Comparison of ENCODE assay signal across 12 mouse cellular contexts in genomic region chr4:134061944-134062446, GRCm38 (mm10). TPM values are rescaled to one million over a fixed set of nuclear protein-coding genes. Genes with fewer than 3 reads are reported as not detected.
A peak's percentile ranks its signal among the peaks of the same experiment; 100 is the strongest.
DNase-seq lines count a peak whose midpoint lies in the region; ATAC-seq and TF ChIP-seq lines count a peak whose summit lies in the region.
"Had no signal": no experiment of that assay in that cellular context is flagged by ENCODE, and none has a peak within 500 bp of the region (broad histone marks: within the 10 kb centered on the region; RNA-seq: fewer than 3 reads in every experiment).

No protein-coding gene starts in this region.

- TF ChIP-seq EP300 in MEL (IDR thresholded peaks at IDR 0.05; ENCODE audit: low read depth in 1 of 2, low read length in 2 of 2) = no peak

- 35% methylated on average over 8 of the region's 8 CpGs for WGBS in intestine, embryonic 16.5 days
- WGBS in thymus, adult 2 months = 37% methylated on average over 8 of the region's 8 CpGs

- peaks cover 3 to 18% of the 10 kb centered on the region in 2 experiments for H3K4me1 ChIP-seq in MEL (ENCODE audit: control insufficient read depth in 1 of 2, insufficient read depth in 2 of 2, low read length in 2 of 2)
- peaks cover 29% of the 10 kb centered on the region for H3K4me1 ChIP-seq in intestine, embryonic 16.5 days (ENCODE audit: control insufficient read depth, insufficient read depth, low read length)
- H3K4me1 ChIP-seq in thymus, adult 2 months (replicated peaks; ENCODE audit: control insufficient read depth, insufficient read depth, low read length) = peaks cover 41% of the 10 kb centered on the region

- peak; percentile 91 for ATAC-seq in intestine, embryonic 16.5 days

- peak overlapping the region; percentile 29 for H3K9ac ChIP-seq in MEL (ENCODE audit: control insufficient read depth, low read depth, low read length, poor library complexity, severe bottlenecking)
- peak overlapping the region; percentile 27; the same call in 1 of the 2 replicates for H3K9ac ChIP-seq in intestine, embryonic 16.5 days (ENCODE audit: low read depth, low read length)
- H3K9ac ChIP-seq: hindbrain, embryonic 13.5 days had no signal

- H3K36me3 ChIP-seq in MEL (ENCODE audit: control insufficient read depth in 1 of 2, insufficient read depth in 2 of 2, low read length in 2 of 2) = peaks cover 0 to 3% of the 10 kb centered on the region in 2 experiments; a peak in 2 of 4 replicates
- no peaks in the 10 kb centered on the region for H3K36me3 ChIP-seq in intestine, embryonic 16.5 days (ENCODE audit: control insufficient read depth, insufficient read depth, low read length)
- no peaks in the 10 kb centered on the region for H3K36me3 ChIP-seq in thymus, adult 2 months (ENCODE audit: control insufficient read depth, insufficient read depth, low read length)
- H3K36me3 ChIP-seq: hindbrain, embryonic 13.5 days had no signal

- TF ChIP-seq CTCF in MEL (IDR thresholded peaks at IDR 0.05 in 2 of 3, conservative IDR thresholded peaks at IDR 0.05 in 1 of 3; ENCODE audit: control insufficient read depth in 1 of 3, insufficient read depth in 1 of 3, low read depth in 2 of 3, low read length in 3 of 3, poor library complexity in 1 of 3, severe bottlenecking in 1 of 3) = no peak
- no peak for TF ChIP-seq CTCF in thymus, adult 2 months (IDR thresholded peaks at IDR 0.05; ENCODE audit: borderline replicate concordance, control insufficient read depth, extremely low read depth, insufficient read depth, low read length, poor library complexity)

- no peak for TF ChIP-seq POLR2A in MEL (IDR thresholded peaks at IDR 0.05; ENCODE audit: control insufficient read depth in 1 of 2, insufficient read depth in 1 of 2, low read depth in 1 of 2, low read length in 2 of 2, poor library complexity in 1 of 2)
- no peak for TF ChIP-seq POLR2A in thymus, adult 2 months (IDR thresholded peaks at IDR 0.05; ENCODE audit: control insufficient read depth, extremely low read depth, insufficient read depth, low read length, poor library complexity)

- H3K27me3 ChIP-seq in MEL (ENCODE audit: control insufficient read depth in 1 of 2, insufficient read depth in 2 of 2, low read length in 2 of 2) = no peaks in the 10 kb centered on the region
- no peaks in the 10 kb centered on the region for H3K27me3 ChIP-seq in intestine, embryonic 16.5 days (replicated peaks; ENCODE audit: control insufficient read depth, insufficient read depth, low read length)
- H3K27me3 ChIP-seq in thymus, adult 2 months (ENCODE audit: control insufficient read depth, insufficient read depth, low read length) = no peaks in the 10 kb centered on the region

- peak overlapping the region; percentile 51 for H3K27ac ChIP-seq in MEL (ENCODE audit: control insufficient read depth, low read depth, low read length)
- H3K27ac ChIP-seq in intestine, embryonic 16.5 days (ENCODE audit: low read length) = peak overlapping the region; percentile 88
- H3K27ac ChIP-seq in thymus, adult 2 months (ENCODE audit: control insufficient read depth, insufficient read depth, low read length) = peak overlapping the region; percentile 62; the same call in 1 of the 2 replicates
- H3K27ac ChIP-seq: hindbrain, embryonic 13.5 days had no signal

- peak overlapping the region; percentile 43 to 53; a peak in 3 of 4 replicates for H3K4me3 ChIP-seq in MEL (ENCODE audit: control insufficient read depth in 1 of 2, insufficient read depth in 1 of 2, low read depth in 2 of 2, low read length in 2 of 2)
- no peak overlapping the region for H3K4me3 ChIP-seq in intestine, embryonic 16.5 days (ENCODE audit: low read length)
- peak overlapping the region; percentile 10; the same call in 1 of the 2 replicates for H3K4me3 ChIP-seq in thymus, adult 2 months (ENCODE audit: control insufficient read depth, insufficient read depth, low read length)
- H3K4me3 ChIP-seq: hindbrain, embryonic 13.5 days had no signal

- H3K79me2 ChIP-seq in MEL (ENCODE audit: control insufficient read depth, insufficient read depth, low read length, poor library complexity) = no peaks in the 10 kb centered on the region

- TF ChIP-seq RAD21 in MEL (IDR thresholded peaks at IDR 0.05; ENCODE audit: low read depth, low read length) = no peak

- DNase-seq in lung, adult 18-20 months = peak; percentile 12 to 36
- DNase-seq in lung, postnatal 10 days = no peak
- DNase-seq in MEL (ENCODE audit: low read depth, low spot score) = peak; percentile 80
- peak; percentile 42 for DNase-seq in thymus, adult 2 months
- no peak for DNase-seq in right cerebral cortex, postnatal 10 days (ENCODE audit: low spot score in 2 of 2)
- DNase-seq in layer of hippocampus, adult 18-20 months (ENCODE audit: low spot score in 2 of 2) = no peak
- no peak for DNase-seq in spleen, postnatal 14 days (ENCODE audit: low spot score in 2 of 2)
- DNase-seq: gastrocnemius, postnatal 14 days; layer of hippocampus, postnatal 36 days; midbrain, embryonic 14.5 days had no signal

- H3K4me2 ChIP-seq in intestine, embryonic 16.5 days (ENCODE audit: low read depth, low read length) = peak overlapping the region; percentile 17; the same call in 1 of the 2 replicates
- H3K4me2 ChIP-seq: hindbrain, embryonic 13.5 days had no signal

- H3K9me3 ChIP-seq in MEL (replicated peaks; ENCODE audit: insufficient read depth, low read length) = no peaks in the 10 kb centered on the region
- no peaks in the 10 kb centered on the region for H3K9me3 ChIP-seq in intestine, embryonic 16.5 days (ENCODE audit: control insufficient read depth, low read length)
- H3K9me3 ChIP-seq: hindbrain, embryonic 13.5 days had no signal

TF ChIP-seq in MEL, 35 proteins besides CTCF, POLR2A, EP300 and RAD21:
- TF ChIP-seq ETS1 (IDR thresholded peaks at IDR 0.05; ENCODE audit: low read depth, low read length) = no peak
- TF ChIP-seq BHLHE40 (IDR thresholded peaks at IDR 0.05; ENCODE audit: borderline replicate concordance, low read depth, low read length) = no peak
- TF ChIP-seq GATA1 (IDR thresholded peaks at IDR 0.05; ENCODE audit: low read depth, low read length) = 0 out of 2 replicates have a peak, but pooled peaks have one; percentile 13
- no peak for TF ChIP-seq ELF1 (IDR thresholded peaks at IDR 0.05; ENCODE audit: low read depth, low read length)
TF ChIP-seq in MEL: peak in this region for 1.

RNA-seq across cellular contexts. Expression of gene Crybg2, which starts 1.4 kb away (rescaled TPM):
- total RNA-seq in MEL (2012; rRNA removed) = 0.65 and 0.72 TPM in 2 replicates
- polyA plus RNA-seq in MEL (2012; ENCODE audit: insufficient read depth in 1 of 2, insufficient read length in 2 of 2, low read depth in 1 of 2, low replicate concordance in 2 of 2, missing spikeins in 1 of 2) = 1 to 10 TPM in 1 of 2 experiments, not detected in 1; 2.3 TPM
- polyA plus RNA-seq in intestine, embryonic 16.5 days (2015; fragmentation: Nextera tagmentation; extraction: Ambion mirVana) = 22.3 and 22.9 TPM in 2 replicates
- 4.4 and 5.7 TPM in 2 replicates for polyA plus RNA-seq in thymus, adult 2 months (2012; rRNA removed)
- 1 to 10 TPM; 2.1 to 4.2 TPM for total RNA-seq in layer of hippocampus, adult 18-20 months (2021)
- total RNA-seq: gastrocnemius, postnatal 14 days had no signal

RNA-seq across cellular contexts. Expression of gene Zfp683, which starts 8.4 kb away (rescaled TPM):
- total RNA-seq in MEL (2012; rRNA removed) = not detected in 2 replicates
- polyA plus RNA-seq in MEL (2012; ENCODE audit: insufficient read depth in 1 of 2, insufficient read length in 2 of 2, low read depth in 1 of 2, low replicate concordance in 2 of 2, missing spikeins in 1 of 2) = not detected
- not detected in 2 replicates for polyA plus RNA-seq in intestine, embryonic 16.5 days (2015; fragmentation: Nextera tagmentation; extraction: Ambion mirVana)
- 4.9 and 5.3 TPM in 2 replicates for polyA plus RNA-seq in thymus, adult 2 months (2012; rRNA removed)
- total RNA-seq in layer of hippocampus, adult 18-20 months (2021) = not detected
- total RNA-seq: gastrocnemius, postnatal 14 days; layer of hippocampus, postnatal 36 days had no signal
- polyA plus RNA-seq: hindbrain, embryonic 13.5 days; midbrain, embryonic 14.5 days had no signal

RNA-seq across cellular contexts. Expression of gene Cd52, which starts 32.9 kb away (rescaled TPM):
- 0.52 and 1.3 TPM in 2 replicates for total RNA-seq in MEL (2012; rRNA removed)
- polyA plus RNA-seq in MEL (2012; ENCODE audit: insufficient read depth in 1 of 2, insufficient read length in 2 of 2, low read depth in 1 of 2, low replicate concordance in 2 of 2, missing spikeins in 1 of 2) = under 1 TPM in 1 of 2 experiments, not detected in 1; 0.86 TPM
- 27.8 and 28.4 TPM in 2 replicates for polyA plus RNA-seq in intestine, embryonic 16.5 days (2015; fragmentation: Nextera tagmentation; extraction: Ambion mirVana)
- 355 and 480 TPM in 2 replicates for polyA plus RNA-seq in thymus, adult 2 months (2012; rRNA removed)
- total RNA-seq in layer of hippocampus, adult 18-20 months (2021) = 1 to 10 TPM in 1 of 2 experiments, under 1 TPM in 1; 0.74 to 1.9 TPM

RNA-seq across cellular contexts. Expression of gene Ubxn11, which starts 40.4 kb away (rescaled TPM):
- total RNA-seq in MEL (2012; rRNA removed) = 2.6 and 5.4 TPM in 2 replicates
- 10 to 100 TPM in 1 of 2 experiments, not detected in 1; 11.9 TPM for polyA plus RNA-seq in MEL (2012; ENCODE audit: insufficient read depth in 1 of 2, insufficient read length in 2 of 2, low read depth in 1 of 2, low replicate concordance in 2 of 2, missing spikeins in 1 of 2)
- polyA plus RNA-seq in intestine, embryonic 16.5 days (2015; fragmentation: Nextera tagmentation; extraction: Ambion mirVana) = 4.3 and 5.6 TPM in 2 replicates
- polyA plus RNA-seq in thymus, adult 2 months (2012; rRNA removed) = 91.3 and 120 TPM in 2 replicates
- total RNA-seq in layer of hippocampus, adult 18-20 months (2021) = 10 to 100 TPM; 33.5 TPM

RNA-seq across cellular contexts. Expression of gene Lin28a, which starts 43.4 kb away (rescaled TPM):
- total RNA-seq in MEL (2012; rRNA removed) = not detected in 2 replicates
- under 1 TPM in 1 of 2 experiments, not detected in 1; 0.01 TPM for polyA plus RNA-seq in MEL (2012; ENCODE audit: insufficient read depth in 1 of 2, insufficient read length in 2 of 2, low read depth in 1 of 2, low replicate concordance in 2 of 2, missing spikeins in 1 of 2)
- polyA plus RNA-seq in intestine, embryonic 16.5 days (2015; fragmentation: Nextera tagmentation; extraction: Ambion mirVana) = 0.10 TPM in 2 replicates
- 0.03 TPM in 2 replicates for polyA plus RNA-seq in thymus, adult 2 months (2012; rRNA removed)
- not detected for total RNA-seq in layer of hippocampus, adult 18-20 months (2021)
- total RNA-seq: layer of hippocampus, postnatal 36 days had no signal

Comparison
In these comparisons a context has a peak if more than half of its experiments do, and no peak if none do; other contexts are left out.
1. DNase-seq: peak in lung, adult 18-20 months (2 of 2), MEL (single experiment) and thymus, adult 2 months (single experiment); none in lung, postnatal 10 days (single experiment), right cerebral cortex, postnatal 10 days (0 of 2), layer of hippocampus, adult 18-20 months (0 of 2) and spleen, postnatal 14 days (0 of 2).
2. RNA of gene Cd52, which starts 32.9 kb away (polyA plus RNA-seq): 355 to 480 TPM in thymus, adult 2 months; 27.8 to 28.4 TPM in intestine, embryonic 16.5 days and 0.86 TPM in MEL; every median in the first group is over 10 times any median in the second.
3. Peak in every context shown above with its lines, with median percentiles within 50 percentile points of each other: H3K27ac ChIP-seq.